ENCODE assay signal across 8 mouse cellular contexts in the genomic region with DNA sequence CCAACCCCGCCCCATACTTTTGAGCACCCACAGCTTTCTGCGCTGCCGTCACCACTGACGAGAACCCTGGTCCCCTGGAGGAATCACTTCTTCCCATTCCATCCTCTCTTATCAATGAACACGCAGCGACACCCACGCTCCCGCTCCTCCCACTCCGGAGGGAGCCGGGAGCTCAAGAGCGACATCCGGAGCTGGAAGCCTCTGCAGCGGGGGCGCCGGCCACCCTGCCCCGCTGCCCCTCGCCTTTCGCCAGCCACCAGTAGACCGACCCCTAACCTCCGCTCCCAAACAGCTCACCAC. TPM values are rescaled to one million over a fixed set of nuclear protein-coding genes. Genes with fewer than 3 reads are reported as not detected.
DNase-seq lines count a peak whose midpoint lies in the region; ATAC-seq and TF ChIP-seq lines count a peak whose summit lies in the region.

No protein-coding gene starts in this region.

- DNase-seq in heart, adult 11 months = peak; percentile 96
- DNase-seq in heart, postnatal 4 days = no peak
- no peak for DNase-seq in embryonic facial prominence, embryonic 14.5 days (ENCODE audit: low spot score)
- no peak for DNase-seq in intestine, embryonic 14.5 days (ENCODE audit: low spot score)
- DNase-seq in lung, postnatal 10 days = peak; percentile 40
- peak; percentile 47 for DNase-seq in testis, postnatal 10 days (ENCODE audit: low spot score)
- DNase-seq in spleen, postnatal 14 days (ENCODE audit: low spot score in 2 of 2) = no peak

- peak overlapping the region; percentile 86 for H3K4me3 ChIP-seq in E14TG2a.4 (replicated peaks; ENCODE audit: low read length)
- H3K4me3 ChIP-seq in embryonic facial prominence, embryonic 14.5 days (ENCODE audit: low read depth, low read length) = peak overlapping the region; percentile 80
- H3K4me3 ChIP-seq in intestine, embryonic 14.5 days (ENCODE audit: low read depth, low read length) = peak overlapping the region; percentile 76

- peaks cover 15% of the 10 kb centered on the region for H3K4me1 ChIP-seq in E14TG2a.4 (replicated peaks; ENCODE audit: low read depth, low read length)
- peaks cover 11% of the 10 kb centered on the region for H3K4me1 ChIP-seq in embryonic facial prominence, embryonic 14.5 days (ENCODE audit: control insufficient read depth, insufficient read depth, low read length)
- H3K4me1 ChIP-seq in intestine, embryonic 14.5 days (replicated peaks; ENCODE audit: control insufficient read depth, insufficient read depth, low read length) = no peaks in the 10 kb centered on the region; the same call in 1 of the 2 replicates

- under 1% methylated on average over 17 of the region's 20 CpGs for WGBS in embryonic facial prominence, embryonic 14.5 days
- WGBS in intestine, embryonic 14.5 days = 0% methylated on average over 20 of the region's 20 CpGs

- no peak for TF ChIP-seq CTCF in E14TG2a.4 (conservative IDR thresholded peaks at IDR 0.05; ENCODE audit: low read length)

- H3K27me3 ChIP-seq in E14TG2a.4 (ENCODE audit: insufficient read depth, low read length) = peaks cover 78% of the 10 kb centered on the region
- peaks cover 4% of the 10 kb centered on the region; the same call in 1 of the 2 replicates for H3K27me3 ChIP-seq in embryonic facial prominence, embryonic 14.5 days (replicated peaks; ENCODE audit: control insufficient read depth, insufficient read depth, low read length)
- H3K27me3 ChIP-seq in intestine, embryonic 14.5 days (replicated peaks; ENCODE audit: control insufficient read depth, insufficient read depth, low read length) = peaks cover 19% of the 10 kb centered on the region

- no peaks in the 10 kb centered on the region for H3K9me3 ChIP-seq in E14TG2a.4 (ENCODE audit: low read length)
- H3K9me3 ChIP-seq in embryonic facial prominence, embryonic 14.5 days (ENCODE audit: control insufficient read depth, low read length) = no peaks in the 10 kb centered on the region
- no peaks in the 10 kb centered on the region for H3K9me3 ChIP-seq in intestine, embryonic 14.5 days (ENCODE audit: control insufficient read depth, low read length)

- ATAC-seq in embryonic facial prominence, embryonic 14.5 days (ENCODE audit: low read depth) = no peak
- ATAC-seq in intestine, embryonic 14.5 days (replicated peaks; ENCODE audit: low FRiP score, low TSS enrichment, low read depth) = peak; percentile 22; the same call in 1 of the 2 replicates

- no peak overlapping the region for H3K27ac ChIP-seq in embryonic facial prominence, embryonic 14.5 days (replicated peaks; ENCODE audit: low read depth, low read length)
- no peak overlapping the region for H3K27ac ChIP-seq in intestine, embryonic 14.5 days (ENCODE audit: low read depth)

- peak overlapping the region; percentile 63 for H3K4me2 ChIP-seq in embryonic facial prominence, embryonic 14.5 days (ENCODE audit: low read depth, low read length)
- H3K4me2 ChIP-seq in intestine, embryonic 14.5 days (ENCODE audit: low read length) = peak overlapping the region; percentile 62

- H3K36me3 ChIP-seq in E14TG2a.4 (ENCODE audit: insufficient read depth, low read length) = no peaks in the 10 kb centered on the region
- H3K36me3 ChIP-seq in embryonic facial prominence, embryonic 14.5 days (ENCODE audit: control insufficient read depth, insufficient read depth, low read length) = no peaks in the 10 kb centered on the region
- no peaks in the 10 kb centered on the region for H3K36me3 ChIP-seq in intestine, embryonic 14.5 days (ENCODE audit: control insufficient read depth, insufficient read depth, low read length)

- peak overlapping the region; percentile 74 for H3K9ac ChIP-seq in embryonic facial prominence, embryonic 14.5 days (ENCODE audit: low read depth, low read length)
- H3K9ac ChIP-seq in intestine, embryonic 14.5 days (ENCODE audit: low read length) = peak overlapping the region; percentile 59

RNA-seq across cellular contexts. Expression of a gene that starts 4.8 kb away (rescaled TPM):
- total RNA-seq in heart, postnatal 4 days (2021) = 1 to 10 TPM; 6.2 to 6.9 TPM
- polyA plus RNA-seq in embryonic facial prominence, embryonic 14.5 days (2014; fragmentation: Nextera tagmentation; extraction: Ambion mirVana) = 10.5 and 12.1 TPM in 2 replicates
- polyA plus RNA-seq in intestine, embryonic 14.5 days (2014; fragmentation: Nextera tagmentation; extraction: Ambion mirVana) = 5.5 and 5.6 TPM in 2 replicates

Comparison
In these comparisons a context has a peak if more than half of its experiments do, and no peak if none do; other contexts are left out.
1. DNase-seq: peak in heart, adult 11 months (single experiment), lung, postnatal 10 days (single experiment) and testis, postnatal 10 days (single experiment); none in heart, postnatal 4 days (single experiment), embryonic facial prominence, embryonic 14.5 days (single experiment), intestine, embryonic 14.5 days (single experiment) and spleen, postnatal 14 days (0 of 2).
2. Peak in every context shown above with its lines, with median percentiles within 50 percentile points of each other: H3K4me3 ChIP-seq.